Mouse (Mus musculus) embryonic facial prominence, embryonic 14.5 days (tissue): ENCODE results near the gene Pak1ip1. TPM values are rescaled to one million over a fixed set of nuclear protein-coding genes. Genes with fewer than 3 reads are reported as not detected.

ENCODE experiments used
- ATAC-seq: fragments of 200-750 bp; cut with Nextera tagmentation; 2 replicates; pipeline ENCODE4 v1.8.0; 2017; ENCODE audit warnings: low read depth, moderate number of reproducible peaks, moderate TSS enrichment
- DNase-seq: peaks from one replicate; pipeline ENCODE4 v3.0.0-alpha.2; 2015; ENCODE audit warnings: low spot score
- H3K27ac ChIP-seq: fragments of 300-500 bp; sonication (generic); replicated peaks from 2 replicates; pipeline ENCODE4 v1.5.1; 2014; ENCODE audit warnings: low read depth, mild to moderate bottlenecking, low read length, moderate library complexity
- H3K27me3 ChIP-seq: fragments of 300-500 bp; sonication (generic); replicated peaks from 2 replicates; pipeline ENCODE4 v1.6.1; 2014; ENCODE audit warnings: low read length; ENCODE audit not compliant: control insufficient read depth, insufficient read depth
- H3K36me3 ChIP-seq: fragments of 300-500 bp; sonication (generic); 2 replicates; pipeline ENCODE4 v1.6.1; 2014; ENCODE audit warnings: low read length, mixed read lengths; ENCODE audit not compliant: control insufficient read depth, insufficient read depth
- H3K4me1 ChIP-seq: fragments of 300-500 bp; sonication (generic); 2 replicates; pipeline ENCODE4 v1.6.1; 2014; ENCODE audit warnings: antibody characterized with exemption, low read length; ENCODE audit not compliant: control insufficient read depth, insufficient read depth
- H3K4me2 ChIP-seq: fragments of 300-500 bp; sonication (generic); 2 replicates; pipeline ENCODE4 v1.6.1; 2014; ENCODE audit warnings: low read depth, mild to moderate bottlenecking, low read length, moderate library complexity, mixed read lengths
- H3K4me3 ChIP-seq: fragments of 300-500 bp; sonication (generic); 2 replicates; pipeline ENCODE4 v1.5.1; 2014; ENCODE audit warnings: low read depth, mild to moderate bottlenecking, low read length
- H3K9ac ChIP-seq: fragments of 300-500 bp; sonication (generic); 2 replicates; pipeline ENCODE4 v1.6.1; 2014; ENCODE audit warnings: low read depth, mild to moderate bottlenecking, low read length, moderate library complexity, mixed read lengths
- H3K9me3 ChIP-seq: fragments of 300-500 bp; sonication (generic); 2 replicates; pipeline ENCODE4 v1.6.1; 2016; ENCODE audit warnings: low read length; ENCODE audit not compliant: control insufficient read depth
- WGBS: fragments of 180-500 bp; shearing (Covaris S2); extraction: QIAGEN DNeasy Blood & Tissue Kit; methylation state at CpG from one replicate; pipeline ENCODE4 v1.1.7; 2014; 5-methylcytosine and 5-hydroxymethylcytosine counted together
- polyA plus RNA-seq: library from polyadenylated mRNA; unstranded; fragments of >200 nt; fragmentation: Nextera tagmentation; extraction: Ambion mirVana; gene quantifications from 2 replicates; pipeline ENCODE4 v1.2.1, GENCODE M21; 2014

Pak1ip1 gene
- 58.6 and 58.7 TPM in 2 replicates for polyA plus RNA-seq

DNA sequence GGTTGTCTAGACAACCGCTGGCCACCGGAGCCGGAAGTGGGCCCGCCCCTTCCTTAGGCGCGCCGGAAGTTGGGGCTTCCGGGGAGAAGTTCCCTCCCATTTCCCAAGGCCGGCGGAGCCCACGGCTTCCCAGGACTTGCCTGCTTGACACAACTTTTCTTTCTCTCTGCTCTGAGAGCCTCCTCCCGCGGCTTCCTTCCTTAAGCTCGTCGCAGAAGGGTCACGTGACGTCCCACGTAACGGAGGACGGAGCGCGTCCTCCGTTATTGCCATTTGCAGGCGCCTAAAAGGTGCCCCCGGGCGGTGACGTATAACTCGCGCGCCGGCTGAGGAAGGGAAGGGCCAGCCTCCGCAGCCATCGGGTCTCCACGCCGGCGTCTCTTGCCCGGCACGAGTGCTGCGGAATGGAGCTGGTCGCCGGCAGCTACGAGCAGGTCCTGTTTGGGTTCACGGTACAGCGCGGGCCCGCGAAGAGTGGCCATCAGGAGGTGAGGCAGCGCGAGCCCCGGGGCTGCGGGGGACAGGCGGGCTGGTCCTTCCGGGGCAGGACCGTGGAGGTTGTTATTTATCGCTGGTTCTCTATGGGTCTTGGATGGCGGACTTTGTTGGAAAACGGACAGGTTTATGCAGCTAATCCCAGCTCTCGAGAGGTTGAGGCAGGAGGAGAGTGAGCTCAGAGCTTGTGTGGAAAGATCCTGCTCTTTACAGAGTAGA lies at the start of gene Pak1ip1:
Gene Pak1ip1 (plus strand): TSS at position 98 of the 714 bp plus-strand sequence.
- Histone ChIP-seq H3K9me3 (no peaks in the 10 kb centered on the region), H3K4me1 (peaks cover 13% of the 10 kb centered on the region), H3K9ac (peak within 1 kb of the TSS; percentile 93), H3K27me3 (no peaks in the 10 kb centered on the region), H3K4me3 (peak within 1 kb of the TSS; percentile 82), H3K27ac (peak within 1 kb of the TSS; percentile 99), H3K36me3 (peaks cover 17% of the 10 kb centered on the region), H3K4me2 (peak within 1 kb of the TSS; percentile 82)
- DNase-seq = peak; percentile 96
- WGBS = 0% methylated on average over 49 of the region's 58 CpGs
- ATAC-seq = peak; percentile 97

DNA sequence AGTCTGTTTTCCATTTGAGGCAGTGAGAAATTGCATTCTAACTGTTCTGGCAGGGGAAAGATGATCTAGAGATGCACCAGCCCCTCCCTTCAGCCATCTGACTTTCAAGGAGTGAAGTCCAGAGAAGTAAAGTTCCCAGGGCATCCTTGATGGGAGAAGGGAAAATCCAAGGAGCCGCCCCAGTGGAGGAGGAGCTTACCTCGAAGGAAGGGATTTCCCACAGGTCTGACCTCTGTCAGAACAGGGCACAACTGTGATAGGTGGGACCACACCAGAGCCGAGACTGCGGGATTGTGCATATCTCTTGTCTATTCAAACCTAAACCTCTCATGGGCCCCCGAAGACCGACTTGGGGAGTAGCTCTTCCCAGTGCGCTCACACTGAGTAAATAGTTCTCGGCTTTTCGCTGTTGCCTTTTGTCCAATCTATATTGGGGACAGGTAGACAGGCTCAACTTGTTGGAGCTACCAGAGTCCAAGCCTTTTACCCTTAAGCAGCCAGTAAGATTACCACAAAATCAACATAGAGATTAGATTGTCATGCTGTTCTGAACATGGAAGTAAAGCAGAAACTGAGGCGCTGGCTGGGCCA lies 49.3 kb upstream of the Pak1ip1 start:
- WGBS = 83% methylated on average over 10 of the region's 10 CpGs
- Histone ChIP-seq H3K9ac (no peak overlapping the region), H3K27ac (no peak overlapping the region), H3K9me3 (no peaks in the 10 kb centered on the region), H3K36me3 (no peaks in the 10 kb centered on the region), H3K27me3 (no peaks in the 10 kb centered on the region), H3K4me1 (no peaks in the 10 kb centered on the region; the same call in 1 of the 2 replicates), H3K4me2 (no peak overlapping the region), H3K4me3 (no peak overlapping the region)
- DNase-seq (no peak), ATAC-seq (no peak)

DNA sequence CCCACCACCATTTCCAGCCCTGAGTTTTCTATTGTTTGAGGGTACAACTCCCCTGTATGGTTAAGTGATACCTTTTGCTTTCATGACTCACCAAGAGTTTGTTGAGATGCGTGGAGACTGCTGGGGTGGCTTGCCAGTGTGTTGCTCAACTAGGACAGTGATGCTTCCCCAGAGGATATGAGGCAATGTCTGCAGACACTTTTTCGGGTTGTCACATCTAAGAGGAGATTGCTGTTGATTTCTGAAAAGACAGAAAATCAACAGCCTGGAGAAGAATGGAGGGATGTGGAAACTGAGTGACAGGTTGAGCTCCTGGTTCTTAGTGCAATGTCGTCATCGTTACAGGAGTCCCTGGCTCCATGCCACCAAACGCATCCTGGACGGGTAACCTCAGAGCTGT lies 47.6 kb upstream of the Pak1ip1 start:
- H3K4me1 ChIP-seq = no peaks in the 10 kb centered on the region
- WGBS = 68% methylated on average over 6 of the region's 6 CpGs
- ATAC-seq (no peak), DNase-seq (no peak)
- no peaks in the 10 kb centered on the region for H3K36me3 ChIP-seq
- no peak overlapping the region for H3K4me2 ChIP-seq
- no peak overlapping the region for H3K9ac ChIP-seq
- H3K9me3 ChIP-seq = no peaks in the 10 kb centered on the region
- H3K27me3 ChIP-seq = no peaks in the 10 kb centered on the region
- H3K27ac ChIP-seq = no peak overlapping the region
- H3K4me3 ChIP-seq = no peak overlapping the region

DNA sequence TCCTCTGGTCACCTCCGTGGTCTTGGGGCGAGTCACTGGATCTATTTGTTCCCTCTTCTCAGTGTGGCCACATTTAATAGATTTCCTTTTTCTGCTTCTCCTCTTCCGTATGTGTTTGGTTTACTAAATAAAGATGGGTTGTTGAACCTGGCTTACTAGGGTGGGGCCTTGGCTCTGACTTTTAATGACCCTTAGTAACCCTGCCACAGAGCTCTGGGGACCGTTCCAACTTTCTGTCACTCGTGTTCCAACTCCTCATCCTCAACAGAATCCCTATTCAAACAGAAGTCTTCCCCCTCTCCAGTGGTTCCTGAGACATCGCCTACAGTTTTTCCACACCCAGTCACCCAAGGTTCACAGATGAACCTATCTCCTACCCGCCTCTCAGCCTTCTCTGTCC lies 45.0 kb upstream of the Pak1ip1 start:
- H3K9ac ChIP-seq = no peak overlapping the region
- no peak for DNase-seq
- no peaks in the 10 kb centered on the region for H3K36me3 ChIP-seq
- H3K27ac ChIP-seq = no peak overlapping the region
- WGBS = 84% methylated on average over 7 of the region's 7 CpGs
- no peak for ATAC-seq
- no peaks in the 10 kb centered on the region for H3K4me1 ChIP-seq
- no peak overlapping the region for H3K4me3 ChIP-seq
- H3K27me3 ChIP-seq = no peaks in the 10 kb centered on the region
- H3K4me2 ChIP-seq = no peak overlapping the region
- H3K9me3 ChIP-seq = no peaks in the 10 kb centered on the region

DNA sequence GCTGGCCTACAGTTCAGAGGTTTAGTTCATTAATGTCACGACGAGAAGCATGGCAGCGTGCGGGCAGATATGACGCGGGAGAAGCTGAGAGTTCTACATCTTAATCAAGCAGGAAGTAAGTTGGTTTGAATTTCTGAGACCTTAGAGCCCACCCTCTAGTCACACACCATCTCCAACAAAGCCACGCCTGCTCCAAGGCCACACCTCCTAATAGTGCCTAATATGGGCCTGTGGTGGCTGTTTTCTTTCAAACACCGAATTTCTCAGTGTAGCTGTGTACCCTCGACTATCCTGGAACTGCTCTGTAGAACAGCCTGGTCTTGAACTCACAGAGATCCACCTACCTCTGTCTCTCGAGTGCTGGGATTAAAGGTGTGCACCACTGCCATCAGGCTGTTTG lies 33.2 kb upstream of the Pak1ip1 start:
- no peak overlapping the region for H3K27ac ChIP-seq
- H3K9me3 ChIP-seq = no peaks in the 10 kb centered on the region
- H3K27me3 ChIP-seq = no peaks in the 10 kb centered on the region
- no peak overlapping the region for H3K4me2 ChIP-seq
- H3K4me3 ChIP-seq = no peak overlapping the region
- DNase-seq (no peak), ATAC-seq (no peak)
- no peak overlapping the region for H3K9ac ChIP-seq
- 95% methylated on average over 10 of the region's 10 CpGs for WGBS
- H3K4me1 ChIP-seq = no peaks in the 10 kb centered on the region
- no peaks in the 10 kb centered on the region for H3K36me3 ChIP-seq

DNA sequence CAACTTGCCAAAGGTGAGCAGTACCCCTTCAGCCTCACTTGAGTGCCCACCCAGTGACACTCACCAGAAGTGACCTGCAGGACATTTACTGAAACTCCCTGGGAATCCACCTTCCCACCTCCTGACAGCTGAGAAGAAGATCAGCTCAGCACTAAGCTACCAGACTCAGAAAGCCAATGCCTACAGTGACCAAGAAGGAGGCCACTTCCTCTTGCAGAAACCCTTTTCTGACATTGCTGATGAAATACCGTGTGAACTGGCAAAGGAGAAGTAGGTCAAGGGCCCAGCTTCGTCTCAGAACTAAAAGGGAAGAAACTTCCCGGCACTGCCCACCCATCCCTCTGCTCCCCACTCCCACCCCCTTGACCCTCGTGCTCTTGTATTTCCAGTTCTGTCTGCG lies 32.3 kb upstream of the Pak1ip1 start:
- Histone ChIP-seq H3K9ac (no peak overlapping the region), H3K4me3 (no peak overlapping the region), H3K27me3 (no peaks in the 10 kb centered on the region), H3K9me3 (no peaks in the 10 kb centered on the region), H3K4me2 (no peak overlapping the region), H3K27ac (no peak overlapping the region), H3K36me3 (no peaks in the 10 kb centered on the region), H3K4me1 (no peaks in the 10 kb centered on the region)
- DNase-seq (no peak), ATAC-seq (no peak)
- 61% methylated on average over 5 of the region's 5 CpGs for WGBS

DNA sequence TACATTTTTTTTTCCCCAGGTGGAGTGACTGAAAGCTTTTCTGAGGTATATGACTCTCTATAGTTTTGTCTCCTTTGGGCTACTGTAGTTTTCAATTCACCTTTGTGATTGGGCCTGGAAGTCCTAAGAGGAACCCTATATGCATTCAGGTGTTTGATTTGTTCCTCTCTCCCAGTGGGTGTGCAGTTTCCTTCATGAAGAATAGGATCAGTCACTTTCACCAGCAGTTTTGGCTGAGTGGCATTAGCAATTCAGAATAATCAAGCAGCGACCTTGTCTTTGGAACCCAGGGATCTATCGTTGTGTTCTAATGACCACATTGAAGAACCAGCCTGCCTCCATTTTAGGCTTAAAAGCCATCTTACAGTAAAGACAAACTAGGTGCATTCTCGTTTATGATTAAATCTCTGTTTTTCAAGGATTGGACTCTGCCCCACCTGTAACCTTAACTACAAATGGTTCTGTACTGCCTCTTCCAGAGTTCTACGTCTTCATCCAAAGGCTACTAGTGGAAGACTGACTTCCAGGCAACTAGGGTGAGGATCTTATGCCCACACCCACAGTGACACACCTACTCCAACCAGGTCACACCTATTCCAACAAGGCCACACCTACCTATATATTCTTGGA lies 30.9 kb upstream of the Pak1ip1 start:
- Histone ChIP-seq H3K27me3 (no peaks in the 10 kb centered on the region), H3K27ac (no peak overlapping the region), H3K4me3 (no peak overlapping the region), H3K9me3 (no peaks in the 10 kb centered on the region), H3K9ac (no peak overlapping the region), H3K4me2 (no peak overlapping the region), H3K36me3 (no peaks in the 10 kb centered on the region), H3K4me1 (no peaks in the 10 kb centered on the region)
- 96% methylated on average over 4 of the region's 4 CpGs for WGBS
- no peak for ATAC-seq
- DNase-seq = no peak

DNA sequence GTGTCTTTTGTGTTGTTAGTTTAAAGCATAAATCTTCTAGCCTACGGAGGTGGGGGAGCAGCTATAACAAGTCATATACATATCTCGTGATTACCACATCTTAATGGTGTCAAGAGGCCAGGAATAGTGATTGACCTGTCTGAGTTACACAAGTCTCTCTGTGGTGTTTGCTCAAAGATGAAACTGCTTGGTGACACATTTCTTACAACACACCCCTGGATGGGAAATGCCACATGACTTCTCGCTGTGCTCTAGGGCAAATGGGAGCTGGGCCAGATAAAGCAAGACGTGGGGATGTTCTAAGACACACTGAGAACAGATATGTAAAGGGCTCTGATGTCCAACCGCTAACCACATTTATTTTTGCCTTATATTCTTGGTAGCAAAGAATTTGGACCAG lies 29.6 kb upstream of the Pak1ip1 start:
- Histone ChIP-seq H3K36me3 (no peaks in the 10 kb centered on the region), H3K27me3 (no peaks in the 10 kb centered on the region), H3K9ac (no peak overlapping the region), H3K9me3 (no peaks in the 10 kb centered on the region), H3K27ac (no peak overlapping the region), H3K4me2 (no peak overlapping the region), H3K4me3 (no peak overlapping the region), H3K4me1 (no peaks in the 10 kb centered on the region)
- WGBS = 83% methylated on average over 5 of the region's 5 CpGs
- no peak for DNase-seq
- no peak for ATAC-seq
